Mouse (Mus musculus): ENCODE measurements around the gene Pbrm1.

DNA sequence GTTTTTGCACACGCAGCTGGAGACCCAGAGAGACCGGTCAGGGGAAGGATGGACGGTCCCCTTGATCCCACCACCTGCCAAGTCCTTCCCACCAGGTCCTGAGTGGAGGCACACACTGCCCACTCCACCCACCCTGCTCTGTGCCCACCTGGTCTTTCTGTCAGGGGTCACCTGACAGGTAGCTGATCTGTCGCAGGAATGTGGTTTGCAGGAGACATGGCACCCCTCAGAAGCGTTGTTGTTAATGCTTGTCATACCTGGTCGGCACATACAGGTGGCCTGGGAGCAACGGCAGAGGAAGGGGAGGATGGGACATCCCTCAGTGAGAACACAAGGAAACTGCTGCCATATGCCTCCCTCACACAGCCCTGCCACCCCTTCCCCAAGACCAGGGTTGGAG is 142.3 kb downstream of the Pbrm1 start:
- TF ChIP-seq CTCF (IDR thresholded peaks at IDR 0.05; ENCODE audit: insufficient read depth, low read length): no peak
- TF ChIP-seq POLR2A (IDR thresholded peaks at IDR 0.05; ENCODE audit: borderline replicate concordance, extremely low read depth, low read depth, low read length): no peak

All from lung, adult 2 months (tissue).